Mouse (Mus musculus): ENCODE results near the gene Lasp1.
A peak's percentile ranks its signal among the peaks of the same experiment; 100 is the strongest.

- TF ChIP-seq CTCF (IDR thresholded peaks at IDR 0.05; ENCODE audit: control insufficient read depth, insufficient read depth, insufficient replicate concordance, low read depth, low read length) (no peak), POLR2A (IDR thresholded peaks at IDR 0.05; ENCODE audit: control insufficient read depth, low read depth, low read length) (peak; percentile 94)
Measured at GRCm38 (mm10) chr11:97766154-97766881, 32.5 kb upstream of the Lasp1 start, which contains the start of gene Cwc25.
